Mouse (Mus musculus) cerebellum, postnatal 25 days (tissue): ENCODE results near the gene Sv2b.

Experiments
- DNase-seq, 2 experiments: peaks; one replicate each; pipeline ENCODE4 v3.0.0; 2021; ENCODE audit warnings: mixed read lengths in 2 of 2

The Sv2b gene

DNA sequence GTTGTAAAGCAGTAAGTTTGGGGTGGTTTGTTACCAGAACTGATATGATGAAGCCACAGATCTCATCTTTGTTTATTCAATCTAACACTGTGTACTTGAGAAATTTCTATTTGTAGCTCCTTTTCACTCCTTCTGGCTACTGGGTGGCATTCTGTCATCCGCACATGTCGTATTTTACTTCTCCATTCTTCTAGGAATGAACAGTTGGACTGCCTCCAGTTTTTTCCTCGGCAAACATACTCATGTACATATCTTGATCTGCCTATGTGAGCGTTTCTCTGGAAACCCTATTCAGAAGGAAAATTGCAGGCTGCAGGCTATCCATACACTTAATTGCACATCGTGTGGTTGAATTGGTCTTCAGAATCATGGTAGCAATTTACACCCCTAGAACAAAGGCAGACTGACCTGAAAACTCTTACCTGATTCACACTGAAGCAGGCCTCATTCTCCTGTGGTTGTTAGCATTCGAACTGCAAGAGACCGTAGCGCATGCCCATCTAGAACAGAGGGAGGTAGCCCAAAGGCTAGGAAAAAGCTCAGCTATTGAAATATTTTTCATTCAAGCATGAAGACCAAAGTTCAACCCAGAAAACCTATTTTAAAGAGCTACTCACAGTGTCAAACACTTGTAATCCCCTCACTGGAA, 231.4 kb downstream of the Sv2b start:
- DNase-seq, result no peak
